In genomic region chr3:19978474-19978873, GRCm38 (mm10) we compare ENCODE assay signal across 13 mouse cellular contexts. TPM values are rescaled to one million over a fixed set of nuclear protein-coding genes. Genes with fewer than 3 reads are reported as not detected.
DNase-seq lines count a peak whose midpoint lies in the region; ATAC-seq and TF ChIP-seq lines count a peak whose summit lies in the region.
"Had no signal": no experiment of that assay in that cellular context is flagged by ENCODE, and none has a peak within 500 bp of the region (broad histone marks: within the 10 kb centered on the region; RNA-seq: fewer than 3 reads in every experiment).

No protein-coding gene starts in this region.

- H3K9me3 ChIP-seq in kidney, embryonic 16.5 days (ENCODE audit: low read length), result no peaks in the 10 kb centered on the region
- H3K9me3 ChIP-seq: embryonic facial prominence, embryonic 12.5 days had no signal

- WGBS in lung, adult 2 months, result 46% methylated on average over 4 of the region's 4 CpGs
- WGBS in kidney, embryonic 16.5 days, result 16% methylated on average over 4 of the region's 4 CpGs

- H3K27ac ChIP-seq in kidney, embryonic 16.5 days (ENCODE audit: low read length), result no peak overlapping the region
- H3K27ac ChIP-seq: embryonic facial prominence, embryonic 12.5 days had no signal

- DNase-seq in gastrocnemius, postnatal 14 days, result peak; percentile 7
- no peak for DNase-seq in gastrocnemius, postnatal 4 days (ENCODE audit: low spot score in 2 of 2)
- peak; percentile 29 for DNase-seq in lung, postnatal 36 days
- no peak for DNase-seq in lung, adult 2 months
- DNase-seq in yolk sac, embryonic 10.5 days (ENCODE audit: low spot score), result peak; percentile 61
- DNase-seq in layer of hippocampus, adult 9-11 months, result no peak
- no peak for DNase-seq in testis, postnatal 14 days (ENCODE audit: low spot score)
- DNase-seq: B cell, adult 2 months; forebrain, postnatal 0 days; right cerebral cortex, postnatal 14 days had no signal

- no peak for TF ChIP-seq CTCF in lung, adult 2 months (IDR thresholded peaks at IDR 0.05; ENCODE audit: insufficient read depth, low read length)

- H3K27me3 ChIP-seq in kidney, embryonic 16.5 days (ENCODE audit: insufficient read depth, low read length), result no peaks in the 10 kb centered on the region
- H3K27me3 ChIP-seq: embryonic facial prominence, embryonic 12.5 days had no signal

- peak; percentile 54; the same call in 1 of the 2 replicates for ATAC-seq in kidney, embryonic 16.5 days (ENCODE audit: low FRiP score, low TSS enrichment)
- ATAC-seq: forebrain, postnatal 0 days had no signal

- TF ChIP-seq POLR2A in lung, adult 2 months (IDR thresholded peaks at IDR 0.05; ENCODE audit: borderline replicate concordance, extremely low read depth, low read depth, low read length), result no peak

- no peaks in the 10 kb centered on the region for H3K4me1 ChIP-seq in lung, adult 2 months (ENCODE audit: control insufficient read depth, insufficient read depth, low read length)
- no peaks in the 10 kb centered on the region for H3K4me1 ChIP-seq in kidney, embryonic 16.5 days (ENCODE audit: insufficient read depth, low read length)
- H3K4me1 ChIP-seq: embryonic facial prominence, embryonic 12.5 days had no signal

- intact Hi-C loops in gastrocnemius, postnatal 14 days (cut with DNase I; ENCODE audit: low total_unique reads), result no loop called here

- no peak overlapping the region for H3K4me3 ChIP-seq in lung, adult 2 months (replicated peaks; ENCODE audit: extremely low read depth, low read depth, low read length)
- no peak overlapping the region for H3K4me3 ChIP-seq in kidney, embryonic 16.5 days (ENCODE audit: low read length)
- H3K4me3 ChIP-seq: embryonic facial prominence, embryonic 12.5 days had no signal

- H3K4me2 ChIP-seq in kidney, embryonic 16.5 days (replicated peaks; ENCODE audit: low read depth, low read length), result no peak overlapping the region
- H3K4me2 ChIP-seq: embryonic facial prominence, embryonic 12.5 days had no signal

- H3K36me3 ChIP-seq in kidney, embryonic 16.5 days (ENCODE audit: insufficient read depth, low read length), result no peaks in the 10 kb centered on the region
- H3K36me3 ChIP-seq: embryonic facial prominence, embryonic 12.5 days had no signal

- H3K9ac ChIP-seq in kidney, embryonic 16.5 days (replicated peaks; ENCODE audit: low read length), result no peak overlapping the region
- H3K9ac ChIP-seq: embryonic facial prominence, embryonic 12.5 days; forebrain, postnatal 0 days had no signal

RNA-seq across cellular contexts. Expression of gene Cp, which starts 21.6 kb away (rescaled TPM):
- total RNA-seq in gastrocnemius, postnatal 14 days (2021), result 1 to 10 TPM; 7.0 to 8.1 TPM
- total RNA-seq in gastrocnemius, postnatal 4 days (2021), result 10 to 100 TPM in 1 of 2 experiments, 1 to 10 TPM in 1; 9.4 to 10.1 TPM
- polyA plus RNA-seq in lung, adult 2 months (2012; rRNA removed), result 25.6 and 47.8 TPM in 2 replicates
- polyA plus RNA-seq in kidney, embryonic 16.5 days (2015; fragmentation: Nextera tagmentation; extraction: Ambion mirVana), result 1.0 and 1.1 TPM in 2 replicates
- total RNA-seq: hematopoietic stem cell, adult 5-6 weeks had no signal

RNA-seq across cellular contexts. Expression of gene Hps3, which starts 56.6 kb away (rescaled TPM):
- total RNA-seq in gastrocnemius, postnatal 14 days (2021), result 1 to 10 TPM; 3.5 to 3.6 TPM
- 1 to 10 TPM; 6.5 to 7.8 TPM for total RNA-seq in gastrocnemius, postnatal 4 days (2021)
- polyA plus RNA-seq in lung, adult 2 months (2012; rRNA removed), result 19.5 and 46.7 TPM in 2 replicates
- 11.8 and 12.4 TPM in 2 replicates for polyA plus RNA-seq in kidney, embryonic 16.5 days (2015; fragmentation: Nextera tagmentation; extraction: Ambion mirVana)

Comparison
In these comparisons a context has a peak if more than half of its experiments do, and no peak if none do; other contexts are left out.
1. DNase-seq: peak in gastrocnemius, postnatal 14 days (single experiment), lung, postnatal 36 days (single experiment) and yolk sac, embryonic 10.5 days (single experiment); none in gastrocnemius, postnatal 4 days (0 of 2), lung, adult 2 months (single experiment), layer of hippocampus, adult 9-11 months (single experiment) and testis, postnatal 14 days (single experiment).